Mouse (Mus musculus) liver, adult 2 months (tissue): ENCODE results near the gene Pdcd7. TPM values are rescaled to one million over a fixed set of nuclear protein-coding genes. Genes with fewer than 3 reads are reported as not detected.

Experiments
- DNase-seq: peaks from one replicate; pipeline ENCODE4 v3.0.0-alpha.2; 2011; ENCODE audit warnings: low read depth, low spot score; ENCODE audit errors: extremely low read depth
- H3K27ac ChIP-seq: fragments of 200-500 bp; replicated peaks from 2 replicates; pipeline ENCODE4 v1.5.1; 2012; ENCODE audit warnings: low read depth, mild to moderate bottlenecking, control low read depth, inconsistent platforms, low read length; ENCODE audit not compliant: insufficient read depth
- H3K27me3 ChIP-seq: fragments of 200-500 bp; 2 replicates; pipeline ENCODE4 v1.6.1; 2012; ENCODE audit warnings: mild to moderate bottlenecking, moderate library complexity, low read length, inconsistent platforms; ENCODE audit not compliant: control insufficient read depth, insufficient read depth
- H3K36me3 ChIP-seq: fragments of 200-500 bp; 2 replicates; pipeline ENCODE4 v1.6.1; 2012; ENCODE audit warnings: low read length, inconsistent platforms; ENCODE audit not compliant: control insufficient read depth, insufficient read depth
- H3K4me1 ChIP-seq: fragments of 200-500 bp; 2 replicates; pipeline ENCODE4 v1.6.1; 2011; ENCODE audit warnings: low read length; ENCODE audit not compliant: control insufficient read depth, insufficient read depth
- H3K4me3 ChIP-seq: fragments of 200-500 bp; 2 replicates; pipeline ENCODE4 v1.5.1; 2011; ENCODE audit warnings: low read depth, mild to moderate bottlenecking, control low read depth, low read length, moderate library complexity; ENCODE audit not compliant: insufficient read depth
- H3K79me2 ChIP-seq: fragments of 200-500 bp; 2 replicates; pipeline ENCODE4 v1.6.1; 2012; ENCODE audit warnings: inconsistent platforms, mild to moderate bottlenecking, low read length, moderate library complexity; ENCODE audit not compliant: control insufficient read depth, insufficient read depth
- H3K9ac ChIP-seq: fragments of 200-500 bp; 2 replicates; pipeline ENCODE4 v1.6.1; 2012; ENCODE audit warnings: low read depth, mild to moderate bottlenecking, control low read depth, inconsistent platforms, low read length
- CTCF ChIP-seq: fragments of 200-500 bp; IDR thresholded peaks from 2 replicates; pipeline ENCODE4 v1.5.1; 2011; ENCODE audit warnings: low read depth, low read length, control low read depth
- POLR2A ChIP-seq: fragments of 200-500 bp; IDR thresholded peaks from 2 replicates; pipeline ENCODE4 v1.6.1; 2011; ENCODE audit warnings: low read length, control low read depth; ENCODE audit not compliant: insufficient read depth; ENCODE audit errors: extremely low read depth
- WGBS: fragments of 180-500 bp; shearing (Covaris S2); methylation state at CpG from one replicate; pipeline ENCODE4 v1.1.7; 2018; 5-methylcytosine and 5-hydroxymethylcytosine counted together
- polyA plus RNA-seq: library from polyadenylated mRNA; depleted of rRNA; stranded (reverse); fragments of >200 nt; gene quantifications from 2 replicates; pipeline ENCODE4 v1.2.3, GENCODE M21; 2012; rRNA removed
- total RNA-seq: library from RNA; depleted of rRNA; stranded (reverse); fragments of >200 nt; gene quantifications from 2 replicates; pipeline ENCODE4 v1.2.3, GENCODE M21; 2014; rRNA removed

The Pdcd7 gene
- total and polyA plus RNA-seq, 2 experiments = 4.5 to 5.6 TPM

- H3K27ac ChIP-seq = no peak overlapping the region
Measured at GRCm38 (mm10) chr9:65407327-65407726, 61.4 kb downstream of the Pdcd7 start.

GRCm38 (mm10) chr9:65407861-65408260, 62.0 kb downstream of the Pdcd7 start:
- TF ChIP-seq CTCF (no peak), POLR2A (no peak)
- Histone ChIP-seq H3K9ac (no peak overlapping the region), H3K36me3 (no peaks in the 10 kb centered on the region), H3K27me3 (no peaks in the 10 kb centered on the region), H3K4me3 (no peak overlapping the region), H3K4me1 (peaks cover 2% of the 10 kb centered on the region; the same call in 1 of the 2 replicates), H3K79me2 (no peaks in the 10 kb centered on the region), H3K27ac (no peak overlapping the region)
- no peak for DNase-seq
- 91% methylated on average over 3 of the region's 3 CpGs for WGBS

More at GRCm38 (mm10) chr9:65407327-65407726, 61.4 kb downstream of the Pdcd7 start:
- H3K4me1 ChIP-seq = peaks cover 2% of the 10 kb centered on the region; the same call in 1 of the 2 replicates
- H3K4me3 ChIP-seq = no peak overlapping the region
- no peak for TF ChIP-seq POLR2A
- TF ChIP-seq CTCF = no peak
- WGBS = 87% methylated on average over 5 of the region's 5 CpGs
- no peaks in the 10 kb centered on the region for H3K36me3 ChIP-seq
- H3K79me2 ChIP-seq = no peaks in the 10 kb centered on the region
- no peak overlapping the region for H3K9ac ChIP-seq
- no peaks in the 10 kb centered on the region for H3K27me3 ChIP-seq
- DNase-seq = no peak

GRCm38 (mm10) chr9:65408871-65409295, 63.0 kb downstream of the Pdcd7 start:
- TF ChIP-seq POLR2A = no peak
- no peak for TF ChIP-seq CTCF
- peaks cover 2% of the 10 kb centered on the region; the same call in 1 of the 2 replicates for H3K4me1 ChIP-seq
- H3K4me3 ChIP-seq = no peak overlapping the region

More at GRCm38 (mm10) chr9:65408871-65409295, 63.0 kb downstream of the Pdcd7 start:
- no peaks in the 10 kb centered on the region for H3K79me2 ChIP-seq
- no peak overlapping the region for H3K27ac ChIP-seq
- peak; percentile 86 for DNase-seq
- no peaks in the 10 kb centered on the region for H3K36me3 ChIP-seq
- WGBS = 14% methylated on average over 5 of the region's 5 CpGs
- H3K27me3 ChIP-seq = no peaks in the 10 kb centered on the region
- H3K9ac ChIP-seq = no peak overlapping the region

Other genes with a start within 250 kb of the Pdcd7 start
- gene Igdcc4, start 244.6 kb upstream of the Pdcd7 start, total RNA-seq = 0.18 and 0.20 TPM in 2 replicates
- gene Igdcc4, start 244.6 kb upstream of the Pdcd7 start, polyA plus RNA-seq = 0.09 and 0.12 TPM in 2 replicates
- gene Igdcc3, start 204.9 kb upstream of the Pdcd7 start, total RNA-seq = not detected in 2 replicates
- not detected in 2 replicates for gene Igdcc3, start 204.9 kb upstream of the Pdcd7 start, polyA plus RNA-seq
- gene Parp16, start 150.8 kb upstream of the Pdcd7 start, total RNA-seq = 11.3 and 12.6 TPM in 2 replicates
- 11.4 and 13.6 TPM in 2 replicates for gene Parp16, start 150.8 kb upstream of the Pdcd7 start, polyA plus RNA-seq
- 0.18 and 0.20 TPM in 2 replicates for gene Cilp, start 80.9 kb upstream of the Pdcd7 start, total RNA-seq
- 0.12 and 0.15 TPM in 2 replicates for gene Cilp, start 80.9 kb upstream of the Pdcd7 start, polyA plus RNA-seq
- gene Clpx, start 51.8 kb upstream of the Pdcd7 start, total RNA-seq = 54.0 and 56.1 TPM in 2 replicates
- 39.2 and 62.4 TPM in 2 replicates for gene Clpx, start 51.8 kb upstream of the Pdcd7 start, polyA plus RNA-seq
- gene Ubap1l, start 14.9 kb downstream of the Pdcd7 start, total RNA-seq = 0.18 TPM in 1 of 2 replicates, not detected in the other
- gene Ubap1l, start 14.9 kb downstream of the Pdcd7 start, polyA plus RNA-seq = 0.12 and 0.22 TPM in 2 replicates
- gene Kbtbd13, start 45.5 kb downstream of the Pdcd7 start, total RNA-seq = 0.20 and 0.28 TPM in 2 replicates
- 0.14 and 0.49 TPM in 2 replicates for gene Kbtbd13, start 45.5 kb downstream of the Pdcd7 start, polyA plus RNA-seq
- gene Rasl12, start 52.4 kb downstream of the Pdcd7 start, total RNA-seq = 0.09 and 0.13 TPM in 2 replicates
- gene Rasl12, start 52.4 kb downstream of the Pdcd7 start, polyA plus RNA-seq = 0.17 and 0.32 TPM in 2 replicates
- gene Slc51b, start 76.9 kb downstream of the Pdcd7 start, total RNA-seq = 2.9 and 3.2 TPM in 2 replicates
- 0.14 and 0.22 TPM in 2 replicates for gene Slc51b, start 76.9 kb downstream of the Pdcd7 start, polyA plus RNA-seq
- gene Mtfmt, start 89.7 kb downstream of the Pdcd7 start, total RNA-seq = 5.5 and 5.8 TPM in 2 replicates
- 5.8 and 6.0 TPM in 2 replicates for gene Mtfmt, start 89.7 kb downstream of the Pdcd7 start, polyA plus RNA-seq
- 20.0 and 25.7 TPM in 2 replicates for gene Spg21, start 114.8 kb downstream of the Pdcd7 start, total RNA-seq
- 10.7 and 11.3 TPM in 2 replicates for gene Spg21, start 114.8 kb downstream of the Pdcd7 start, polyA plus RNA-seq
- not detected in 2 replicates for gene Ankdd1a, start 174.1 kb downstream of the Pdcd7 start, total RNA-seq
- not detected in 2 replicates for gene Ankdd1a, start 174.1 kb downstream of the Pdcd7 start, polyA plus RNA-seq
- gene Plekho2, start 233.9 kb downstream of the Pdcd7 start, total RNA-seq = 1.4 and 2.2 TPM in 2 replicates
- gene Plekho2, start 233.9 kb downstream of the Pdcd7 start, polyA plus RNA-seq = 2.9 and 5.4 TPM in 2 replicates
- gene Pif1, start 241.1 kb downstream of the Pdcd7 start, total RNA-seq = 0.20 TPM in 1 of 2 replicates, not detected in the other
- gene Pif1, start 241.1 kb downstream of the Pdcd7 start, polyA plus RNA-seq = 0.04 TPM in 1 of 2 replicates, not detected in the other